Mouse (Mus musculus) adrenal gland, postnatal 10 days (tissue): Measurements from ENCODE around the gene Ube2m. TPM values are rescaled to one million over a fixed set of nuclear protein-coding genes. Genes with fewer than 3 reads are reported as not detected.
"Not testable (repeated sequence)": the region's sequence is repeated elsewhere in the genome, so short reads cannot be mapped to it uniquely, and the experiment has no call there.

Experiments
- DNase-seq: peaks from one replicate; pipeline ENCODE4 v3.0.0; 2021; ENCODE audit warnings: mixed read lengths
- long read RNA-seq, 2 experiments: library from polyadenylated mRNA; stranded (forward); transcript quantifications; one replicate each; pipeline ENCODE4 v2.0.0; 2021
- total RNA-seq, 2 experiments: library from RNA; stranded (reverse); gene quantifications; 2 replicates each; pipeline ENCODE4 v1.2.3; 2021

The Ube2m gene
- total RNA-seq = 100 to 1,000 TPM; 175 to 186 TPM
- long read RNA-seq, experiment 1, transcript Ube2m-201 (6 exons, 1,472 nt) = major isoform, 352 of 382 reads
- long read RNA-seq, experiment 1, partial matches to known transcripts = 8 of 382 reads
- long read RNA-seq, experiment 1, other reads (novel, unspliced or antisense) = 21 of 382 reads
- long read RNA-seq, experiment 2, transcript Ube2m-201 (6 exons, 1,472 nt) = major isoform, 259 of 276 reads
- long read RNA-seq, experiment 2, transcript Ube2m-203 (6 exons, 801 nt) = minor isoform, 6 of 276 reads
- long read RNA-seq, experiment 2, partial matches to known transcripts = 1 of 276 reads
- long read RNA-seq, experiment 2, other reads (novel, unspliced or antisense) = 9 of 276 reads

DNA sequence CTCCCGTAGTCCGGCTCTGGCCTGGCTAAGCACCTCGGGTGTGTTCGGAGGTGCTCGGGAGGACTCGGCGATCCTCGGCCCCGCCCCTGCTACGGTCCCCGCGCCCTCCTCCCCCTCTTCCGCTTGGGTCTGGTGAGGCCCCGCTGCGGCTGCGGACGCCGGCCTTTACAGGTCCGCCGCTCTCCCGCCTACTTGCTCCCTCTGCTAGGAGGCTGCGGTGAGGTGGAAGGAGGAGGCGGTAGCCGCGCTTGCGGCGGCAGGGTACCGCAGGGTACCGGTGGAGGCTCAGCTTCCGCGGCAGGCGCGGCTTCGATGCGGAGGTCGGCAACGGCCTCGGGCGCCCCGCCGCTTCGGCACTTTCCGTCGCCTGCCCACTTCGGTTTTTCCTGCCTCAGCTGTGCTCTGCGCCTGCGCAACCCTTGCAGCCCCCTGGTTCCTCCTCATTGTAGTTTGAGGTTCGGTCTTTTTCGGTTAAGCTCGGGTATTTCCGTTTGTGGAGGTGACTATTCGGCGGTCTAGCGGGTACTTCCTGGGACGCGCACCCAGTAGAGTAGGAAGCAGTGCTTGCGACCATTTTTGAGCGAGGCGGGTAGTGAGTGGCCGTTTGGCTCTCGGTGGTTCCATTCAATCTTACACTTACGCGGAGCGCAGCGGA, at the start of gene Ube2m:
Gene Ube2m (minus strand): TSS at position 375 of the 655 bp plus-strand sequence.
- peak; percentile 99 for DNase-seq

- DNase-seq = no peak
Measured at GRCm38 (mm10) chr7:13072293-13072692, 34.2 kb upstream of the Ube2m start.

DNA sequence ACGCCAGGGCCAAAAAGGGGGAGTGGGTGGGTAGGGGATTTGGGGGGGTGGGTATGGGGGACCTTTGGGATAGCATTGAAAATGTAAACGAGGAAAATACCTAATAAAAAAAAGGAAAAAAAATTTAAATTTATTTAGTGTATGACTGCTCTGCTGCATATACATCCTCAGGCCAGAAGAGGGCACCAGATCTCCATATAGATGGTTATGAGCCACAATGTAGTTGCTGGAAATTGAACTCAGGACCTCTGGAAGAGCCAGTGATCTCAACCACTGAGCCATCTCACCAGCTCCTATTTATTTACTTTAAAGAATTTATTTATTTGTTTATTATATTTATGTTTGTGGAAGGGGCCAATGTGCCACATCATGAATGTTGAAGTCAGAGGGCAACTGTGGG, 25.3 kb upstream of the Ube2m start:
- not testable (repeated sequence) for DNase-seq

DNA sequence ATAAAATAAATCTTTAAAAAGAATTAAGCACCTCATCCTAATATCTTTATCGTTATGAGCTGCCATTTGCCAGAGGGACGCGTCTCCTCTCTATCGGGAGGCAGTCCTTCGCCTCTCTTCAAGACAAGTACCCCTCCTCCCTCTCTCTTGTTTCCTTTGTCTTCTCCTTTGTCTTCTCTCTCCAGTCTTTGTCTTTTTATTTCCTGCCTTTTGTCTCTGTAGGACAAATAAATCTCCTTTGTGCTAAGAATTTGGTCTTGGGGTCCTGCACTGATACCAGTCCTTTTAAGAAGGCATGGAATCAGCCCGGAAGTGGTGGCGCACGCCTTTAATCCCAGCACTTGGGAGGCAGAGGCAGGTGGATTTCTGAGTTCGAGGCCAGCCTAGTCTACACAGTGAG, 21.5 kb upstream of the Ube2m start:
- no peak for DNase-seq

- DNase-seq = no peak
Measured at GRCm38 (mm10) chr7:13056913-13057700, 19.0 kb upstream of the Ube2m start.

- peak; percentile 93 for DNase-seq
Measured at GRCm38 (mm10) chr7:13054287-13055010, 16.4 kb upstream of the Ube2m start, which contains the start of gene Mzf1. Gene Mzf1, minus strand, starts transcription at chr7:13054764.

DNA sequence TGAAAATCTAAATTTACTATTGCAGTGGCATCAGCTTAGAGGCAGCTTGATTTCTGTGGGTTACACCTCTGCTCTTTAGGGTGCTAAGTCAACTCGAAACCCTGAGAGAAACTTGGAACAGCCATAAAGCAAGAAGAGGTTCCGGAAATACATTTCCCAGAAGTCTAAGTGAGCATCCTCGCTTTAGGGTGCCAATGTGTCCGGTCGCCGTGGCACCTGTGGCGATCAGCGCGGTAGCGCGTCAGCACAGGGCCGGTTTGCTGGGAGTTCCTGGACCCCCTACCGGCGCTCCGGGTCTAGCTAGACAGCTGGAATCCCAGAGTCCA, 15.8 kb upstream of the Ube2m start:
- DNase-seq = no peak

- DNase-seq = no peak
Measured at GRCm38 (mm10) chr7:13053501-13053900, 15.4 kb upstream of the Ube2m start.

- DNase-seq = no peak
Measured at GRCm38 (mm10) chr7:13053001-13053400, 14.9 kb upstream of the Ube2m start.

DNA sequence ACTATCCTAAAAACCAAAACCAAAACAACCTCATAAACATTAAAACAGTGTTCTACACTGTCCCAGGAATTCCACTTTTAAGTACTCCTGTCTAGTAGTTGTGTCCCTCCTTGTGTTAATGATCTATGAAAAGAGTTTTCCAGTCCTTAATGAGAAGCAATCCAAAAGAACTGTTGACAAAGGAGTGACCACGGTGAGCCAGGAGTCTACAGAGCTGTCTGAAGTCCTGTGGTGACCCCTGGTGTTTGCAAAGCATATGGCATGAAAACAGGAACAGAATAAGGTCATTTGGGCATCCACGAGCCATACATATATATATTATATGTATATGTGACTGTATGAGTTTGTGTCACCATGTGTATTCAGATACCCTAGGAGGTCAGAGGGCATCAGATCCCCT, 8.0 kb upstream of the Ube2m start:
- DNase-seq = peak; percentile 80

DNA sequence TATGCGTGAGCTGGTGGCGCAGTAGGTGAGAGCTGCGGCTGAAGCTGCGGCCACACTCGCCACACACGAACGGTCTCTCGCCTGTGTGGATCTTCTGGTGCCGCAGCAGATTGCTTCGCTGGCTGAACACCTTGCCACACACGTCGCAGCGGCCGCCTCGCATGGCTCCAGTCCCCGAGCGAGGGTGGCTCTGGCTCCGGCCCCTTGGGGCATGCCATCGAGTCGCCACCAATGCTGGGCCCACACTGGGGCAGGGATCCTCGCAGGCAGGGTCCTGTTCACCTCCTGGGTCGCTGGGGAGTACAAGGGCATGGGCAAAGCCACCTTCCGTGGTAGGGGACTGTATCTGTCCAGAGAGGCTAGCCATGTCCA, 6.2 kb upstream of the Ube2m start:
- DNase-seq = no peak

DNA sequence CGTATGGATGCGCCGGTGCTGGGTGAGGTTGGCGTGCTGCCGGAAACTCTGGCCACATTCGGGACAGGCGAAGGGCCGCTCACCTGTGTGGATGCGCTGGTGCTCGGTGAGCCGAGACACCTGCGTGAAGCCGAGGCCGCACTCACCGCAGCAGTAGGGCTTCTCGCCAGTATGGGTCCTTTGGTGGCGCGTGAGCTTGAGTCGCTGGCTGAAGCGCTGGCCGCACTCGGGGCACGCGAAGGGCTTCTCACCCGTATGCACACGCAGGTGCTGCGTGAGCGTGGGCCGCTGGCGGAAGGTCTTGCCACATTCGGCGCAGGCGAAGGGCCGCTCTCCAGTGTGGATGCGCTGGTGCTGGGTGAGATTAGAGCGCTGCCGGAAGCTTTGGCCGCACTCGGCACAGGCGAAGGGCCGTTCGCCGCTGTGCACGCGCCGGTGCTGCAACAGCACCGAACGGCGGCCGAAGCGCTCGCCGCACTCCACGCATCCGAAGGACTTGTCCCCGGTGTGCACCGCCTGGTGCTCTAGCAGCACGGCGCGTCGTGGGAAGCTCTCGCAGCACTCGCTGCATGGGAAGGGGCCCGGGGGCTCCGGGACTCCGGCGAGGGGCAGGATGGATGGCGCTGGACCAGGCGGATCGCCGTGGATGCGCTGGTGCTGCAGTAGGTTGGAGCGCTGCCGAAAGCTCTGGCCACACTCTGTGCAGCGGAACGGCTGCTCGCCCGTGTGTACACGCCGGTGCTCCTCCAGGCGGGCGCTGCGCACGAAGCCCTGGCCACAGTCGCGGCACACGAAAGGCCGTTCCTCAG, 5.6 kb upstream of the Ube2m start:
- peak; percentile 59 for DNase-seq

DNA sequence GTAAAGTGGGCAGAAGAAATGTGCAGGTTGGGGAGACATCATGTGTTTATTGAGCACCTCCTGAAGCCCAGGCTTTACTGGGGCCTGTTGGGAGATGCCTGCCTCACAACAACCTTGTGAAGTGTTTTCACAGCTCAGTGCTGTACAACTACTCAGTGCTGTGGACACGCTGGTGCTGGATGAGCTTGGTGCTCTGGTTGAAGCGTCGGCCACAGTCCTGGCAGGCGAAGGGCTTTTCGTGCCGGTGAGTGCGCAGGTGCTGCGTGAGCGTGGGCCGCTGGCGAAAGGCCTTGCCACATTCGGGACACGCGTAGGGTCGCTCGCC, 5.0 kb upstream of the Ube2m start:
- DNase-seq = no peak

GRCm38 (mm10) chr7:13042511-13042910, 4.4 kb upstream of the Ube2m start:
- no peak for DNase-seq

GRCm38 (mm10) chr7:13041256-13041655, 3.2 kb upstream of the Ube2m start:
- no peak for DNase-seq

DNA sequence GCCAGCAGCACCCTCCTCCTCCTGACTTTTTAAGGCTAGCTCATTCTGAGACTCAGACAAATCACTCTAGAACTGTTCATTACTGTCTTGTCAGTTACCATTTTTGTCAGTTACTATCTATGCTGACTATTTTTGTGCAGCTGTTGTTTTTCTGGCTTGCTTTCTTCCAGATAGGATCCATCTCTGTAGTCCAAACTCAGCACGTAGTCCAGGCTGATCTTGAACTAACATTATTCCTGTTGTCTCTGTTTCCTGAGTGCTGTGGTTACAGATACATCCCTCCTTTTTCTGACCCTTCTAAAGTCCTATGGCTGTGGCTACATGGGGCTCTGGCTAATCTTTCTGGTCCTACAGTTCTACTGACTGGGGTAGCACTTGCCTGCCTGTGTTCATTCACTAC, 1.1 kb upstream of the Ube2m start:
- no peak for DNase-seq

DNA sequence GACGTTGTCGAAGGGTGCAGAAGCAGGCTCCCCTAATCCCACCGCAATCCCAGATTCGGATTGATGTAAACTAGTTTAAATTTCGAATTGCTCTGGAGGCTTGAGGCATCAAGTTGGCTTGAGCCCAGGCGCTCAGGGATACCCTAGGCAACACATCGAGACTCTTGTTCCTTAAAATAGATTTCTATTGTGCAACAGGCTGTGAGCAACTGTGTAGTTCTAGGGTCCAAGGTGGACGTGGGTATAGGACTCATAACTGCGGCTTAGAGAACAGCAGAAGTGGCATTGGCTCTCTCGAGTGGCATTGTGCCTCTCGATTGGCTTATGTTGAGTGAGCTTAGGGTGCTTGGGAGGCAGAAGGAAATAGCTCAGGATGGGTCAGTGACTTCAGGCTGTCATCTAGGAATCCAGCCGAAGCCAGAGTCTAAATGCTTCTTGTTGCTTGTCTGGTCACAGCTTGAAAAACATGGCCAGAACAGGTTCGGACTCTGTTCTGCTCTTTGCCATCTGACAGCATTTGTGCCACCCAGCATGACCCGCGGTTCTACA, 620 bp upstream of the Ube2m start:
- peak; percentile 54 for DNase-seq

DNA sequence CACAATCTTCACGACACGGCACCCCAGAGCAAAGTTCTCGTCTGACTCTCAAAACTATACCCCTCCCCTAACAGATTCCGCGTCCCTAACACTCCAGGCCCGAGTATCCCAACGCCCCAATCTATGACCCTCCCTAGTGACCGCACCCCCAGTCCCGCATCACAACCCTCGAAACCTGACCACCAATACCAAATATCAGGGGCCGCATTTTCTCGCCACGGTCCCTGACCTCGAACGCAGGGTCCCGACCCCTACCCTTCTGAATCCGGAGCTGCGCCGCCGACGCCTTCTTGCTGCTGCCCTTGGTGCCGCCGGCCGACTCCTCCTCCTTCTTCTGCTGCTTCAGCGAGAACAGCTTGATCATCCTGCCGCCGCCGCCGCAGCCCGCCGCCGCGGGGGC, 709 bp downstream of the Ube2m start:
- DNase-seq = no peak

DNA sequence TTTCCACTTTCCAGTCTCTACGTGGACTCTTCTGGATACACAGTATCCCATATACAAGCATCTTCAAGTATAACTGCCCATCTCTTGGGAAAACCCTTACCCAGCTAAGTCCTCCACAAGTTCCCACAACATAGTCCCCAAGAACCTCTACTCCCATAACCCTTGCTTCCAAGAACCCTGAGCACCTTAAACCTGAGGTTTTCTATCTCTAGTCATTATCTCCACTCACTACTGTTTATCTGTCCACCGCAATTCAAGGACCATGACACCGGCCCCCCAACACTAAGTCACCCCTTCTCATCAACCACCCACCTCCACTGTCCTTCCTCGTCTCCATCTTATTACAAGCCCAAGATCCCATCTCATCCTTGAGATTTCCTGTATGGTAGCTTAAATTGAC, 1.3 kb downstream of the Ube2m start:
- DNase-seq = no peak

DNA sequence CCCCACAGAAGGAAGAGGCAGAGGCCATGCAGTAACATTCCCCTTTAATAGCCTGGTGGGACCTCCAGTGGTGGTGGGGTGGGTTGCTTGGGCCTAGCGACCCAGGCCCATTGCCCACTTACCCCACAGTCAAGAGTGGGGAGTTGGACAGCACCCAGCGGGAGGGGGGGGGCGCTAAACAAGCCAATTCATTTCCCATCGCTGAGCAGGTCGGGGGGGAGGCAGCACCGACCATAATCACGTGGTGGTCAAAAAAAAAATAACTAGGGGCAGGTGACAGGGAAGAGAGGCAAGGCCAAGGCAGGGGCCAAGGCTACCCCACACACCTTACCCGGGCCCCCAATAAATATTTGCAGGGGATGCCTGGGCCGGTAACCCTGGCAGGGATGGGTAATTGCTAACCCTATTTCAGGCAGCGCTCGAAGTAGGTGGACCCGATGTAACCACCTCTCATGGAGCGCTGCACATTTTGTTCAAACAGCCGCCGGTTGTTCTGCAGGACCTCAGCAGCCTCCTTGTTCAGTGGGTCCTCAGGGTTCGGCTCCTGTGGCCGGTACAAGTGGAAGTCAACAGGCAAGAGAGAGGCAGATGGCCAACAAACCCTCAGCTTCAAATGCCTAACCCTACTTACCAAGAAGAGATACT, 2.7 kb downstream of the Ube2m start:
- no peak for DNase-seq
